Mouse (Mus musculus): ENCODE measurements around the gene Usp19. TPM values are rescaled to one million over a fixed set of nuclear protein-coding genes. Genes with fewer than 3 reads are reported as not detected.

Usp19 gene
- polyA plus RNA-seq, 1 experiment = 86.6 TPM

- no peak overlapping the region for H3K4me3 ChIP-seq
Measured at GRCm38 (mm10) chr9:108523341-108523740, 32.9 kb downstream of the Usp19 start.

DNA sequence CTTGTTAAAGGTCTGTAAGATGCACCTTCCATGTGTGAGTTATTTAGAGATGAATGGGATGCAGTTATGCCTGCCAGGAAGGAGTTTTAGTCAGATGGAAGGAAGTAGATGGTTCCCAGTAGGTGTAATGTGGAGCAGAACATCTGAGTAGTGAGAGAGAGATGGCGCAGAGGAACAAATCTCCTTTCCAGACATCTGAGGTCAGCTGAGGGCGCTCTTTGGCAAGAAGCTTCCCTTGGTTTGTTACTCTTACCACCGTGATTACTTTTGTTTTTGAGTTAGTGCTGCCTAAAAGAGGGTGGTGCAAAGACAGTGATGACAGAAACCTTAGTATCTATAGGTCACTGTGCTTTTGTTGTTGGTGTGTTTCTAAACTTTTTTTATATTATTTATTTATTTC lies 35.0 kb downstream of the Usp19 start:
- Histone ChIP-seq H3K27me3 (ENCODE audit: control insufficient read depth, insufficient read depth, insufficient read length) (no peaks in the 10 kb centered on the region), H3K4me3 (no peak overlapping the region), H3K36me3 (ENCODE audit: control insufficient read depth, insufficient read depth) (peaks cover 32% of the 10 kb centered on the region), H3K4me2 (ENCODE audit: low read depth) (no peak overlapping the region), H3ac (ENCODE audit: control insufficient read depth, insufficient read length) (no peak overlapping the region), H3K79me2 (ENCODE audit: control insufficient read depth, insufficient read depth) (peaks cover 85% of the 10 kb centered on the region)
- TF ChIP-seq USF1 (IDR thresholded peaks at IDR 0.05; ENCODE audit: low read depth) (no peak), MAX (IDR thresholded peaks at IDR 0.05; ENCODE audit: low read depth) (no peak), REST (IDR thresholded peaks at IDR 0.05; ENCODE audit: insufficient read depth, insufficient read length) (no peak), E2F4 (IDR thresholded peaks at IDR 0.05; ENCODE audit: insufficient read depth) (no peak), SRF (IDR thresholded peaks at IDR 0.05; ENCODE audit: control insufficient read depth, insufficient read length, low read depth) (no peak), MYOD1 (IDR thresholded peaks at IDR 0.05; ENCODE audit: control insufficient read depth in 1 of 3, insufficient read length in 2 of 3, low read depth in 2 of 3) (no peak), MYOG (IDR thresholded peaks at IDR 0.05; ENCODE audit: control insufficient read depth in 1 of 3, insufficient read depth in 1 of 3, insufficient read length in 2 of 3, low read depth in 2 of 3) (no peak), CEBPB (IDR thresholded peaks at IDR 0.05; ENCODE audit: insufficient read depth, poor library complexity, severe bottlenecking) (no peak), TCF3 (IDR thresholded peaks at IDR 0.05; ENCODE audit: insufficient read length, low read depth) (no peak), POLR2A (IDR thresholded peaks at IDR 0.05; ENCODE audit: insufficient read length, low read depth) (no peak), TCF12 (IDR thresholded peaks at IDR 0.05; ENCODE audit: insufficient read depth, poor library complexity, severe bottlenecking) (no peak), POLR2AphosphoS2 (IDR thresholded peaks at IDR 0.05; ENCODE audit: insufficient read length, low read depth) (no peak)

More at GRCm38 (mm10) chr9:108523341-108523740, 32.9 kb downstream of the Usp19 start:
- no peak overlapping the region for H3K4me2 ChIP-seq (ENCODE audit: low read depth)
- H3K27me3 ChIP-seq (ENCODE audit: control insufficient read depth, insufficient read depth, insufficient read length) = no peaks in the 10 kb centered on the region
- no peak overlapping the region for H3ac ChIP-seq (ENCODE audit: control insufficient read depth, insufficient read length)
- peaks cover 100% of the 10 kb centered on the region for H3K79me2 ChIP-seq (ENCODE audit: control insufficient read depth, insufficient read depth)
- peaks cover 12% of the 10 kb centered on the region for H3K36me3 ChIP-seq (ENCODE audit: control insufficient read depth, insufficient read depth)
- TF ChIP-seq MYOG (IDR thresholded peaks at IDR 0.05; ENCODE audit: control insufficient read depth in 1 of 3, insufficient read depth in 1 of 3, insufficient read length in 2 of 3, low read depth in 2 of 3) (no peak), CEBPB (IDR thresholded peaks at IDR 0.05; ENCODE audit: insufficient read depth, poor library complexity, severe bottlenecking) (no peak), MYOD1 (IDR thresholded peaks at IDR 0.05; ENCODE audit: control insufficient read depth in 1 of 3, insufficient read length in 2 of 3, low read depth in 2 of 3) (no peak), MAX (IDR thresholded peaks at IDR 0.05; ENCODE audit: low read depth) (no peak), E2F4 (IDR thresholded peaks at IDR 0.05; ENCODE audit: insufficient read depth) (no peak), POLR2A (IDR thresholded peaks at IDR 0.05; ENCODE audit: insufficient read length, low read depth) (no peak), USF1 (IDR thresholded peaks at IDR 0.05; ENCODE audit: low read depth) (no peak)

DNA sequence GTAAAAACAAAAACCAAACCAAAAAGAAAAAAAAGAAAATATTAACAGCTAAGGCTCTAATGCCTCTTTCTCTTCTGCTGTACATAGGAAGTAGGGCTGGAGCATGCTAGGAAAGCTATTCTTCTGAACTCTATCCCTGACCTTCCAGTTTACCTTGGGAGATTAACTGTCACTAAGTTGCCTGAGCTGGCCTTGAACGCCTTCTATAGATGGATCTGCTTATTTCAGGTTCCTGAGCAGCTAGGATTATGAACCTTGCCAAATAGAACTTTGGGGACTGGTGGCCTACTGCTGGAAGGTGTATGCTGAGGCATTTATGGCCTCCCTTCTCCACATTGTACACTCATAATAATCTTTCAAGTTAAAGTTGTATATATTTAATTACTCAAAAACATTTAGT lies 40.6 kb downstream of the Usp19 start:
- no peak for TF ChIP-seq TCF3 (IDR thresholded peaks at IDR 0.05; ENCODE audit: insufficient read length, low read depth)
- no peak for TF ChIP-seq MYOD1 (IDR thresholded peaks at IDR 0.05; ENCODE audit: control insufficient read depth in 1 of 3, insufficient read length in 2 of 3, low read depth in 2 of 3)
- no peak for TF ChIP-seq MYOG (IDR thresholded peaks at IDR 0.05; ENCODE audit: control insufficient read depth in 1 of 3, insufficient read depth in 1 of 3, insufficient read length in 2 of 3, low read depth in 2 of 3)
- TF ChIP-seq USF1 (IDR thresholded peaks at IDR 0.05; ENCODE audit: low read depth) = no peak
- no peak for TF ChIP-seq TCF12 (IDR thresholded peaks at IDR 0.05; ENCODE audit: insufficient read depth, poor library complexity, severe bottlenecking)
- no peak for TF ChIP-seq CEBPB (IDR thresholded peaks at IDR 0.05; ENCODE audit: insufficient read depth, poor library complexity, severe bottlenecking)
- no peak for TF ChIP-seq REST (IDR thresholded peaks at IDR 0.05; ENCODE audit: insufficient read depth, insufficient read length)
- TF ChIP-seq POLR2A (IDR thresholded peaks at IDR 0.05; ENCODE audit: insufficient read length, low read depth) = no peak
- no peak for TF ChIP-seq MAX (IDR thresholded peaks at IDR 0.05; ENCODE audit: low read depth)
- TF ChIP-seq E2F4 (IDR thresholded peaks at IDR 0.05; ENCODE audit: insufficient read depth) = no peak
- no peak for TF ChIP-seq POLR2AphosphoS2 (IDR thresholded peaks at IDR 0.05; ENCODE audit: insufficient read length, low read depth)
- TF ChIP-seq SRF (IDR thresholded peaks at IDR 0.05; ENCODE audit: control insufficient read depth, insufficient read length, low read depth) = no peak
- H3K36me3 ChIP-seq (ENCODE audit: control insufficient read depth, insufficient read depth) = peaks cover 60% of the 10 kb centered on the region
- H3K4me2 ChIP-seq (ENCODE audit: low read depth) = no peak overlapping the region
- H3ac ChIP-seq (ENCODE audit: control insufficient read depth, insufficient read length) = no peak overlapping the region
- peaks cover 32% of the 10 kb centered on the region for H3K79me2 ChIP-seq (ENCODE audit: control insufficient read depth, insufficient read depth)
- H3K4me3 ChIP-seq = no peak overlapping the region
- H3K27me3 ChIP-seq (ENCODE audit: control insufficient read depth, insufficient read depth, insufficient read length) = no peaks in the 10 kb centered on the region

GRCm38 (mm10) chr9:108531496-108531895 lies 41.1 kb downstream of the Usp19 start:
- Histone ChIP-seq H3K4me2 (ENCODE audit: low read depth) (no peak overlapping the region), H3K27me3 (ENCODE audit: control insufficient read depth, insufficient read depth, insufficient read length) (no peaks in the 10 kb centered on the region), H3ac (ENCODE audit: control insufficient read depth, insufficient read length) (no peak overlapping the region), H3K4me3 (no peak overlapping the region), H3K36me3 (ENCODE audit: control insufficient read depth, insufficient read depth) (peaks cover 66% of the 10 kb centered on the region), H3K79me2 (ENCODE audit: control insufficient read depth, insufficient read depth) (peaks cover 32% of the 10 kb centered on the region)
- TF ChIP-seq POLR2AphosphoS2 (IDR thresholded peaks at IDR 0.05; ENCODE audit: insufficient read length, low read depth) (no peak), MAX (IDR thresholded peaks at IDR 0.05; ENCODE audit: low read depth) (no peak), MYOG (IDR thresholded peaks at IDR 0.05; ENCODE audit: control insufficient read depth in 1 of 3, insufficient read depth in 1 of 3, insufficient read length in 2 of 3, low read depth in 2 of 3) (no peak), REST (IDR thresholded peaks at IDR 0.05; ENCODE audit: insufficient read depth, insufficient read length) (no peak), E2F4 (IDR thresholded peaks at IDR 0.05; ENCODE audit: insufficient read depth) (no peak), POLR2A (IDR thresholded peaks at IDR 0.05; ENCODE audit: insufficient read length, low read depth) (no peak), CEBPB (IDR thresholded peaks at IDR 0.05; ENCODE audit: insufficient read depth, poor library complexity, severe bottlenecking) (no peak), TCF3 (IDR thresholded peaks at IDR 0.05; ENCODE audit: insufficient read length, low read depth) (no peak), TCF12 (IDR thresholded peaks at IDR 0.05; ENCODE audit: insufficient read depth, poor library complexity, severe bottlenecking) (no peak), SRF (IDR thresholded peaks at IDR 0.05; ENCODE audit: control insufficient read depth, insufficient read length, low read depth) (no peak), MYOD1 (IDR thresholded peaks at IDR 0.05; ENCODE audit: control insufficient read depth in 1 of 3, insufficient read length in 2 of 3, low read depth in 2 of 3) (no peak), USF1 (IDR thresholded peaks at IDR 0.05; ENCODE audit: low read depth) (no peak)
